Mouse (Mus musculus) cerebellum, adult 2 months (tissue): Measurements from ENCODE around the gene Pate3. TPM values are rescaled to one million over a fixed set of nuclear protein-coding genes. Genes with fewer than 3 reads are reported as not detected.
"Not testable (repeated sequence)": the region's sequence is repeated elsewhere in the genome, so short reads cannot be mapped to it uniquely, and the experiment has no call there.

Experiments used
- DNase-seq, 2 experiments: peaks; one replicate each; pipeline ENCODE4 v3.0.0; 2021
- H3K27ac ChIP-seq: fragments of 200-500 bp; 2 replicates; pipeline ENCODE4 v1.5.1; 2012; ENCODE audit warnings: low read length, control low read depth, inconsistent platforms; ENCODE audit not compliant: insufficient read depth
- H3K27me3 ChIP-seq: fragments of 200-500 bp; 2 replicates; pipeline ENCODE4 v1.6.1; 2012; ENCODE audit warnings: inconsistent platforms, mild to moderate bottlenecking, low read length, moderate library complexity; ENCODE audit not compliant: control insufficient read depth, insufficient read depth
- H3K4me1 ChIP-seq: fragments of 200-500 bp; 2 replicates; pipeline ENCODE4 v1.6.1; 2011; ENCODE audit warnings: low read length; ENCODE audit not compliant: control insufficient read depth, insufficient read depth
- H3K4me3 ChIP-seq: fragments of 200-500 bp; replicated peaks from 2 replicates; pipeline ENCODE3; 2011; ENCODE audit warnings: mild to moderate bottlenecking, low read depth, low read length, control low read depth; ENCODE audit not compliant: insufficient read depth
- CTCF ChIP-seq: fragments of 200-500 bp; IDR thresholded peaks from 2 replicates; pipeline ENCODE4 v1.5.1; 2011; ENCODE audit warnings: low read depth, mild to moderate bottlenecking, control low read depth, low read length, moderate library complexity, borderline replicate concordance; ENCODE audit not compliant: insufficient read depth
- POLR2A ChIP-seq: fragments of 200-500 bp; IDR thresholded peaks from 2 replicates; pipeline ENCODE4 v1.6.1; 2011; ENCODE audit warnings: low read length, control low read depth, borderline replicate concordance; ENCODE audit not compliant: insufficient read depth
- WGBS: fragments of 180-500 bp; shearing (Covaris S2); methylation state at CpG from one replicate; pipeline ENCODE4 v1.1.7; 2018; 5-methylcytosine and 5-hydroxymethylcytosine counted together
- polyA plus RNA-seq: library from polyadenylated mRNA; depleted of rRNA; stranded (reverse); fragments of >200 nt; gene quantifications from 2 replicates; pipeline ENCODE4 v1.2.3, GENCODE M21; 2012; rRNA removed

Gene Pate3
- polyA plus RNA-seq, result not detected in 2 replicates

DNA sequence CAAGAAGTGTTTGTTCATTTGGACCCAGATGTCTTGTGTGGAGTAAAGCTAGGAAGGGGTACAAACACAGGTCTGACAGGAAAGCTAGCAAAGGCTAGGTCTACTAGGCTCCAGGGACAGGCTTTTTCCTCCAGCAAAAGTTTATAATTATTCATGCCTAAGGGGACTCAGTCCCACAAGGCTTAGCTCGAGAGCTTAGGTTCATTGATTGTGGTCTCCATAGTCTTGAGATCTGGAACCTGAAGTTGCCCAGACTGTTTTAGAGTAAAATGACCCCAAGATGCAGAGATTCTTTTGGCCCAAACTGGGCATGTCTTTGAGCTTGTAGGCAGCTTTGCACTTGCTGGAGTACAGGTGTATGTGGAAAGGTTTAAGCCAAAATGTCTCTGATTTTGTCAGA lies at the start of gene Pate3:
Gene Pate3 (minus strand): TSS at position 101 of the 400 bp plus-strand sequence.
- H3K4me3 ChIP-seq, result no peak within 1 kb of the TSS
- no peak for TF ChIP-seq CTCF
- no peak for TF ChIP-seq POLR2A
- no peak within 1 kb of the TSS for H3K27ac ChIP-seq
- DNase-seq, result no peak
- no peaks in the 10 kb centered on the region for H3K27me3 ChIP-seq
- WGBS, result 49% methylated on average over 1 of the region's 1 CpGs
- H3K4me1 ChIP-seq, result no peaks in the 10 kb centered on the region

DNA sequence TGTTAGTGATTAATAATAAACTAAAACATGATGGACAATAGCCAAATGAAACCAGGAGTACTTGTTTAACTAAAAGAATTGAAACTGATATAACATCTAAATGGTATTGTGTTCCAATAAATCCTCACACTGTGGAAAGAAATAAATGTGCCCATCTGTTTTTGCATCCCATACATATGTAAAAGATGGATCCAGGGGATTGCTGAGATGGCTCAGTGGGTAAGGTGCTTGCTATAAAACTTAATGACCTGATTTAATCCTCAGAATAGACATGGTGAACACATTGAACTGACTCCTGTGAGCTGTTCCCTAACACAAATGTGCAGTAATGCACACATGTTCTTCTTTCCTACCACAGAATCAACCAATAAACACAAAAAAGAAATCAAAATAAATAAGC lies 43.9 kb upstream of the Pate3 start:
- Histone ChIP-seq H3K4me1 (no peaks in the 10 kb centered on the region), H3K27ac (no peak overlapping the region), H3K27me3 (no peaks in the 10 kb centered on the region; the same call in 1 of the 2 replicates), H3K4me3 (no peak overlapping the region)
- no peak for TF ChIP-seq POLR2A
- TF ChIP-seq CTCF, result no peak
- no peak for DNase-seq

DNA sequence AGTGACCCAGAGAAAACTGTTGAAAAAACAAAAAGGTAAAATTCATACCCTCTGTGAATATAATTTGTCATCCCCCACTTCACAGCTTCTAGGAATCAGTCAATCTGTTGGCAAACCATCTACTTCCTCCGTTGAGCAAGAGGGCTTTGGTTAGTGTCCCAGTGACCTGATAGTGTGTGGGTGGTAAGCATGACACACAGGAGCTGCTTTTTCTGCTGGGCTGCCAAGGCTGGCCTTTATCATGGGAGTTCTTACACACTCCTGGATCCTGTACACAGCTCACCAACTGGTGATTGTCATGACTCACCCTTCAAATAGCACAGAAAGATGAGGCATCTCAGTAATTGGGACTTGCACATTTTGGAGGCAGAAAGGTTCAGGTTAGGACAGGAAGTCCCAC lies 39.0 kb upstream of the Pate3 start, which contains the start of gene Pate1:
Gene Pate1 (minus strand): TSS at position 378 of the 400 bp plus-strand sequence.
- no peak within 1 kb of the TSS for H3K27ac ChIP-seq
- WGBS, result 34% methylated on average over 1 of the region's 1 CpGs
- H3K27me3 ChIP-seq, result no peaks in the 10 kb centered on the region; the same call in 1 of the 2 replicates
- no peak for DNase-seq
- no peaks in the 10 kb centered on the region for H3K4me1 ChIP-seq
- no peak within 1 kb of the TSS for H3K4me3 ChIP-seq
- no peak for TF ChIP-seq POLR2A
- TF ChIP-seq CTCF, result no peak

DNA sequence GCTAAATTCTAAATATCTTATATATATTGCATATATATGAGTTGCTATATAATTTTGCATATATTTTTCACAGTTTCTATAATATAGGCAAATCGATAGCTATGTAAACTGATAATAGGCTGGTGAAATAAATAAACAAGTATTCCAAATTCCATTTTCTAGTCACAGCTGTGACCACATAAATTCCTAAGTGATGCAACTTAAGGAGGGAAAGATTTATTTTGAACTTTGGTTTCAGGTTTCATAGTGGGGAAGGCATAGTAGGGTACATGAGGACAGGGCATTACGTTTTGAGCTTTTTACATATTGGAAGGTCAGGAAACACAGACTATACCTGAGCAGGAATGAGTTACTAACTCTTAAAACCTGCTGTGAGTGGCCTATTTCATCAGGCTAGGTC lies 25.6 kb upstream of the Pate3 start:
- Histone ChIP-seq H3K4me3 (no peak overlapping the region), H3K27me3 (no peaks in the 10 kb centered on the region), H3K27ac (no peak overlapping the region), H3K4me1 (no peaks in the 10 kb centered on the region)
- TF ChIP-seq CTCF (no peak), POLR2A (no peak)
- no peak for DNase-seq
- WGBS, result 77% methylated on average over 2 of the region's 2 CpGs

DNA sequence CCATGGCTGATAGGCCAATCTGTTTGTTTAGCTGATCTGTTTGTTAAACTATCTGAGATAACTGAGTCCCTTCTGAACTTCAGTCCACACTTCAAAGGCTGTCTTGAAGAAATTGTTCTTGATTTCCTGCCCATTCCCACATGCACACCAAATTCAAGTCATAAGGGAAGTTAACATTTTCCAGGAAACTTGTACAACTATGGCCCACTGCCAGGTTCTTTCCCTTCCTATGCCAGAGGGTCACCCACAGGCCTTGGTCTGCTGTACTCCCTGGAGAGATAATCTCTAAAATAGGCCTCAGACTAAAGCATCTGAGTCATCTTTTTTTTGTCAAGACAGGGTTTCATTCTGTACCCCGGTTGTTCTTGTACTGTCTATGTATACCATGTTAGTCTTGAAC lies 15.0 kb downstream of the Pate3 start:
- DNase-seq, result no peak
- 71% methylated on average over 1 of the region's 1 CpGs for WGBS
- no peaks in the 10 kb centered on the region for H3K27me3 ChIP-seq
- H3K27ac ChIP-seq, result no peak overlapping the region
- no peak for TF ChIP-seq POLR2A
- no peak for TF ChIP-seq CTCF
- no peak overlapping the region for H3K4me3 ChIP-seq
- no peaks in the 10 kb centered on the region for H3K4me1 ChIP-seq

DNA sequence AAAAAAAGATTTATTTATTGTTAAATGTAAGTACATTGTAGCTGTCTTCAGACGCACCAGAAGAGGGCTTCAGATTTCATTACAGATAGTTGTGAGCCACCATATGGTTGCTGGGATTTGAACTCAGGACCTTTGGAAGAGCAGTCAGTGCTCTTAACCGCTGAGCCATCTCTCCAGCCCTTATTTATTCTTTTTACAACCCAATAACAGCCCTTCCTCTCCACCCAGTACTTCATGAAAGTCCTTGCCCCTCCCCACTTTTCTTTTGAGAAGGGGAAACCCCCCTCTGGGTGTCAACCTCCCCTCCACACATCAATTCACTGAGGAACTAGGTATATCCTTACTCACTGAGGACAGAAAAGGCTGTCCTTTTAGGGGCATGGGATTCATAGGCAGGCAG lies 31.2 kb downstream of the Pate3 start:
- H3K4me1 ChIP-seq, H3K4me3 ChIP-seq, H3K27ac ChIP-seq, DNase-seq, H3K27me3 ChIP-seq: not testable (repeated sequence)
- WGBS, result 71% methylated on average over 2 of the region's 2 CpGs

DNA sequence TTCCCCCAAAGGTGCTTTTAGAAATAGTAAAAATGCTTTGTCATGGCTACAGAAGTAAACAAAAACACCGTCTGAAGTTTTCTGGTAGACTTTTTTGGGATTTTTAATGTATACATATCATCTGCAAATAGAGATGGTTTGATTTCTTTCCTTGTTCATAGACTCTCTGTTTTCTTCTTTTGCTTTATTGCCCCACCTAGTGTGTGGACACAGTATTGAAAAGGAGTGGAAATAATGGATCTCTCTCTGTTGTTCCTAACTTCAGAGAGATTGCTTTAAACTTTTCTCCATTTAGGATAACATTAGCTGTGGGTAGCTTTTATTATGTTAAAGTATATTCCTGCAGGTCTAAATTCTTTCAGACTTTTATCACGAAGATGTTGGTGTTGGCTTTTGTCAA lies 34.0 kb downstream of the Pate3 start:
- no peak overlapping the region for H3K4me3 ChIP-seq
- 29% methylated on average over 2 of the region's 2 CpGs for WGBS
- no peak overlapping the region for H3K27ac ChIP-seq
- TF ChIP-seq POLR2A, result no peak
- no peak for TF ChIP-seq CTCF
- DNase-seq, result no peak
- H3K4me1 ChIP-seq, result no peaks in the 10 kb centered on the region
- no peaks in the 10 kb centered on the region for H3K27me3 ChIP-seq

DNA sequence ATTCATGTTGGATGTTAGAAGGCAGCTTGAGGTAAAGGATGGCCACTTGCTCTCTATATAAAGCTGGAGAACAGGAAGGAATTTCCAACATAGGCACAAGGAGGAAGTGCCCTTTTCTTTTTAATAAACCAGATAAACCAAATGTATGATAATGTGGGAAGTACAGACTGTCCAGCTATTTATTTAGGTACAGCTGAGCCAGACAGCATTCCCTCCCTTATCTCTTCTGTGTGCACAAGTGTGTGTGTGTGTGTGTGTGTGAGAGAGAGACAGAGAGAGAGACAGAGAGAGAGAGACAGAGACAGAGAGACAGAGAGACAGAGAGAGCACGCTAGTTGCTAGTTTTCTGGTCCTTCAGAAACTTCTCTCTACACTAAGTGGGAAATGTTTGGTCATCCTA lies 36.2 kb downstream of the Pate3 start, which contains the start of gene Pate4:
Gene Pate4 (minus strand): TSS at position 101 of the 400 bp plus-strand sequence.
- Histone ChIP-seq H3K4me1 (no peaks in the 10 kb centered on the region), H3K27me3 (no peaks in the 10 kb centered on the region), H3K4me3 (no peak within 1 kb of the TSS), H3K27ac (no peak within 1 kb of the TSS)
- TF ChIP-seq CTCF, result no peak
- TF ChIP-seq POLR2A, result no peak
- DNase-seq, result no peak
- WGBS, result 83% methylated on average over 1 of the region's 1 CpGs
